Mouse (Mus musculus) left cerebral cortex, postnatal 4 days (tissue): ENCODE measurements around the gene Rnps1. TPM values are rescaled to one million over a fixed set of nuclear protein-coding genes. Genes with fewer than 3 reads are reported as not detected.
A peak's percentile ranks its signal among the peaks of the same experiment; 100 is the strongest.
"Not testable (repeated sequence)": the region's sequence is repeated elsewhere in the genome, so short reads cannot be mapped to it uniquely, and the experiment has no call there.

Experiments
- DNase-seq: peaks from one replicate; pipeline ENCODE4 v3.0.0-alpha.2; 2022
- intact Hi-C: fragments of 180-260 bp; cut with DNase I; formaldehyde crosslinking; loops from one replicate; pipeline ENCODE4 v1.15.1; 2025
- total RNA-seq, 2 experiments: library from RNA; stranded (reverse); gene quantifications; 2 replicates each; pipeline ENCODE4 v1.2.3; 2021

Gene Rnps1
- 100 to 1,000 TPM; 204 to 208 TPM for total RNA-seq

DNA sequence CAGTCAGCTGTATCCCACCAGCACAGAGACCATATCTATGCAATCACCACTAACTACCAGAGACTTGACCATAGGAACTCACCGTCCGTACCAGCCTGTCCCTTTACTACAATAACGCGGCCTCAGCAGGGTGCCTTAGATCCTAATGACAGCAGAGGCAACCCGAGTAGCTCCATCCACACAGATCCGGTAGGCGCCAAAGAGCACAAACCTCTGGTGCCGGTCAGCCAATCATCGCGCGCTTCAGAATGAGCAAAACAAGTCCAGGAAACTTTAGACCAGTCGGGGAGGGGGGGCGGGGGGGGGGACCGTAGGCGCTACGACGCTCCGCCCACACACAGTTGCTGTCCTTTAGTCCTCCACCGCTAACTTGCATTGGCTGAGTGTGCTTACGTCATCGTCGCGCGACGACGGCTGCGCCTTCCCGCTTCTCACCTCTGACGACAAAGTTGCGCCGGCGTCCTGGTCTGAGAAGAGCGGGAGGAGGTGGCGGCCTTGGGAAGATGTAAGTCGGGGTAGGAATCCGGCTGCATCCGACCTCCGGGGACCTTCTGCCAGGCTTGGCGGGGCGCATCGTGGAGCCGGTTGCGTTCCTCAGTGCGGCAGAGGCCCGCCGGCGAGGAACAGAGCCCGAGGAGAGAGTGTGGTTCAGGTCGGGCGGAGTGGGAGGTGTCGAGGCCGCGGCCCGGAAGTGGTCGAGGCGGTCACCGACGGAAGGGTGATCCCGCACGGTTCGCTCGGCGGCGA lies at the start of gene Rnps1:
Rnps1 (plus strand) TSS at position 336 of the 747 bp plus-strand sequence.
- intact Hi-C loops = no loop called here
- DNase-seq = peak; percentile 99

DNA sequence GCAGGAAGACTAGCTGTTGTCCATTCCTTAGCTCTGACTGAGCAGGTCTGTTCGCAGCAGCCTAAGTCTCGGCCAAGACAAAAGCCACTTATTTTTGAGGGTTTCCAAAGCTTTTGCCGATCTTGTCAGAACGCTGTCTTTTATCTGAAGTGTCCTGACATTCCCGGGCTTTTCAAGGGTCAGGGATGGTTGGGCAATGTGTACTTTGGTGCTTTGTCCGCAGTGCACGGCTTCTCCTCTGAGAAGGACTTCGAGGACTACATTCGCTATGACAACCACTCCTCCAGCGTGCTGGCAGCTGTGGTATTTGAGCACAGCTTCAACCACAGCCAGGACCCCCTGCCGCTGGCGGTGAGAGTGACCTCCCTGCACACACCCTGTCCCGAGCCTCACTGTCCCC lies 48.5 kb upstream of the Rnps1 start:
- DNase-seq = no peak
- intact Hi-C loops = no loop called here

DNA sequence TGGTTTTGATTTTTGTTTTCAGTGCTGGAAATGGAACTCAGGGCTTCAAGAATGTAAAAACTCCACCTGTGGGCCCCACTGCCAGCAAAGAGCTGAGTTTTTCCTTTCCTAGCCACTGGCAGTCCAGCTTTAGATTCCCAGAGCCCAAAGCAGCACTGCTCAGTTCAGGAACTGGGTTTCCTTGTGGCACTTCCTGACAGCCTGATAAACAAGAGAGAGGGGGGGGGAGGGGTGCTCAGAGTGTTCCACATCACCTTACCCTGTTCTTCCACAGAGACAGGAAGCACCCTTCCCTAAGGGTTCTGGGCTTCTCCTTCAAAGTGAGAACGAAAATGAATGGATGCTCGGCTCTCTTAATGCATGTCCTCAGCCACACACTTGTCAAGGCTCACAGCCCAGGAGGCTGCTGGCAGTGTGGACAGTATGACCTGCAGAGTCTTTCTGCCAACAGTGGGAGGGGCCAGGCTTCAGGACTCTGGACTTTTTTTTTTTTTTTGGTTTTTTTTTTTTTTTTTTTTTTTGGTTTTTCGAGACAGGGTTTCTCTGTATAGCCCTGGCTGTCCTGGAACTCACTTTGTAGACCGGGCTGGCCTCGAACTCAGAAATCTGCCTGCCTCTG lies 39.2 kb upstream of the Rnps1 start:
- intact Hi-C loops = no loop called here

DNA sequence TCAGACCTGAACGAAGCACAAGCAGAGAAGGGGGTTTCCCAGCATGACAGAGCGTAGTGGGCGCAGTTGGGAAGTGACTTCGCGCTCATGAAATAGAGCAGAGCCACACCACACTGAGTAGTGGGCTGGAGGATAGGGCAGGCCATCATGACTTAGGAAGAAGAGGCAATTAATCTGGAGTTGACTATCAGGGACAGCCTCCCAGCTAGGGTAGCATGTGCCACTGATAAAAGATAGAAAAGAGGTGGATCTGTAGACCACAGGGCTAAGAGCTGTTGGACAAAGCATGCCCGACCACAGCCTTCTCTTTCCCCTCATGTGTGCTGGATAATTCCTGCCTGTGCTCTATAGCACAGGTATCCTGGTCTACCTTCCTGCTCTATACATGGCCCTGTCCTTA lies 38.5 kb upstream of the Rnps1 start:
- intact Hi-C loops = no loop called here

More for the DNA sequence above, 39.2 kb upstream of the Rnps1 start:
- DNase-seq = no peak

DNA sequence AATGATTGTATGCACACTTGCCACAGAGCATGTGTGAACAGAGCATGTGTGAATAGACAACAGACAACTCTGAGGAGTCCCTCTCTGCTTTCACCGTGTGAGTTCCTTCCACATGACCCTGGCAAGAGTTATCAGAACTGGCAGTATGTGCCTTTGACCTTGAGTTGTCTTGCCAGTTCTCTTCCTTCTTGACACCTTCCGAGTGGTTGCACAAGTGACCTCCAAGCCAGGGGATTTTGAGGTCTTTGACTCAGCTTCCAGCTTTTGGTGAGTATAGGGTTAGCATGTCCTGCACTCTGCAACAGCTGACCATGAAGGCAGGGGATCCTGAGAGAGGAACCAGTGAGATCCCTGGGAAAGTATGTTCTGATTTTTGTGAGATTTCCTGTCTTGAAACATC lies 35.9 kb upstream of the Rnps1 start:
- intact Hi-C loops = no loop called here
- DNase-seq = no peak

More for the DNA sequence above, 38.5 kb upstream of the Rnps1 start:
- DNase-seq = no peak

DNA sequence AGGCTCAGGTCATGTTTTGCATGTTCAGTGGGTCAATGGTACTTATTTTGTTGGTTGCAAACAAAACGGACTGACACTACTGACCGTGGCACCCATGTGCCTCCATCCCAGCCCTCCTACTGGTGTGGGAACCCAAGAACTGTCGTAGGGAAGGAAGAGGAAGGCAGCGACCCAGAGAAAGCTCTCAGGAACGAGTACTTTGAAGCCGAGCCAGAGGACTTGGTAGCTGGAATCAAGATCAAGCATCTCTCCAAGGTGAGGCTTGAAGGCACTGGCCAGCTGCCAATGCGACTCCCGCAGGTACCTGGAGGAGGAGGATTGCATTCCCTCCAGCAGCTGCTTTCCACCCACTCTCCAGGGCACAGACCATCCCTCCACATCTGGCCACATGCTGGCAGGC lies 30.6 kb upstream of the Rnps1 start:
- DNase-seq = no peak
- intact Hi-C loops = no loop called here

DNA sequence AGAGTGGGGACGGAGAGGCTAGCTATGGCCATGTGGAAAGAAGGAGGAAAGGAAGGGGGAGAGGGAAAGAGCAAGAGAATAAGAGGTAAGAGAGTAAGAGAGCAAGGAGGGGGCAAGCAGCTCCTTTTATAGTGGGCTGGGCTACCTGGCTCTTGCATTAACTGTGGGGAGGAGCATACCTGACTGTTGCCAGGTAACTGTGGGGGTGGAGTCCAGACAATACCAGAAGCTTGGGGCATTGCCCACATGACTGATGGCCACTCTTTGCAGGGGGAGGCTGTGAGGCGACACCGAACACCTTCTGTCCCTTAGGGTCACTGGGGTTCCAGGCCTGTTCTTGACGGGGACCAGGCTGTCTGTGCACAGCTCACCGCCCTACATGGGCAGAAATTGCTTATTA lies 25.7 kb upstream of the Rnps1 start:
- no peak for DNase-seq
- intact Hi-C loops = no loop called here

DNA sequence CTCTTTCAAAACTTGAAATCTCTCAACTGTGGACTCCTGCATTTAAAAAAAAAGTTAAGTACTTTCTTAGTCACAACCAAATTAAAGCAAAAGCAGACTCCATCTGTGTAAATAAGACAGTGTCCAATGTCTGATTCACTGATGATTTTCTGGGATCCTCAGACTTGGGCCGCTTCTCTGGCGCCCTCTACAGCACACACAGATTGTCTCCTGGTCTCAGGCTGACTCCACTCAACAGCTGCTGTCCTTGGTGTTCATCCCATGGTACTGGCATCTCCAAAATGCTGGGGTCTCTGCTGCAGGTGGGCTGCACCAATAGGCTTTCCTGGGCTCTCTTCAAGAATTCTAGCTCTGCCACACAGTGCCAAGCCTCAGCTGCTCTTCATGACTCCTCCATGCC lies 24.5 kb upstream of the Rnps1 start:
- peak; percentile 50 for DNase-seq
- intact Hi-C loops = loop anchor here (10.0 kb wide), 1 partner anchor 215 kb away; no protein-coding TSS in a partner anchor

DNA sequence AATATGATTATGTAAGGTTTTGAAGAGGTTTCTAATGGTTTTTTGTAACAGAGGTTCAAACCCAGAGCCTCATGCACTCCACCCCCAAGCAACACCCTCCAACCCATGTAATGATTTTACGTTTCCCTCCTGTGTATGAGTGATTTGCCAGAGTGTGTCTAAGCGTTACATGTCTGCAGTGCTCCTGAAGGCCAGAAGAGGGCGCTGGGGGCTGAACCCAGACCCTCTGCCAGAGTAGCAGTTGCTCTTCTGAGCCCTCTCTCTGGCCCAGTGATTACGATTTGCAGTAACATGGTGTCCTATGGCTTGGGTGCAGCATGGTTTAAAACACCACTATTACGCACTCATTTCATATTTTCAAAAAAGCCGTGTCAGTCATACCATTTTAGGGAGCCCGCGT lies 23.2 kb upstream of the Rnps1 start:
- DNase-seq = peak; percentile 24
- intact Hi-C loops = loop anchor here (1.0 to 10.0 kb wide), 2 partner anchors 38 to 216 kb away; no protein-coding TSS in a partner anchor

DNA sequence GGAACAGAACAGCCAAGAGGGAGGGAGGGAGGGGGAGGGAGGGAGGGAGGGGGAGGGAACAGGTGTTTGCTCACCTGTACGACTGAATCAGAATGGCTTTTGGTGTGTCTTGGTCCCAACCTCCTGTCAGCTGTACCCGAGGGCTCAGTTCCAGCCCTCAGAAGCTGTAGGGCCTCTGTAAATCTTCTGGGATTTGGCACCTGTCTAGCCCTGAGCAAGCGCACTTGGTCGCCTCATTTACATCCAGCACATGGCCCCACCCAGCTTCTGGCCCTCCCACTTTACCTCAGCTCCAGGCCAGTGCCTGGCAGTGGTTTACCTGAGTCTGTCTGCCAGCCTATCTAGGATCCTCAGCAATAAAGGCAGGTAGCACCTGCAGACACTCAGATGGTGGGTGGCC lies 20.8 kb upstream of the Rnps1 start:
- intact Hi-C loops = loop anchor here (10.0 kb wide), 1 partner anchor 219 kb away; no protein-coding TSS in a partner anchor
- DNase-seq = no peak

DNA sequence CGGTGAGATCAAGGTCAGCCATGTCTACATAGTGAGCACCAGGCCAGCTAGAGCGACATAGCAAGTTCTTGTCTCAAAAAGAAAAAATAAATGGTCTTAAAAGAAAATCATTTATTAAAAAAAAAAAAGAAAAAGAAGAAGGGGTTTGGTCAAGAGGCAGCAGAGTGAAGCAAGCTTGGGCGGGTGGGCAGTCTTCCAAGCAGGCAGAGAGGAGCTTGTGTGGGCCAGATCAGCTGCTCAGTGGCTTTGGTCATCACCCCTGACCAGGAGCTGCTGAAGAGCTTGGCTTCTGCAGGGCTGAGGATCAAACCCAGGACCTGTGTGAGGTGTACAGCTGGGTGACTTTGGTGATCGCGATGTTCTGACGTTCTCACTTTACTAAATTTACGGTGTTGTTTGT lies 19.9 kb upstream of the Rnps1 start:
- intact Hi-C loops = loop anchor here (10.0 kb wide), 1 partner anchor 220 kb away; no protein-coding TSS in a partner anchor
- DNase-seq = no peak

DNA sequence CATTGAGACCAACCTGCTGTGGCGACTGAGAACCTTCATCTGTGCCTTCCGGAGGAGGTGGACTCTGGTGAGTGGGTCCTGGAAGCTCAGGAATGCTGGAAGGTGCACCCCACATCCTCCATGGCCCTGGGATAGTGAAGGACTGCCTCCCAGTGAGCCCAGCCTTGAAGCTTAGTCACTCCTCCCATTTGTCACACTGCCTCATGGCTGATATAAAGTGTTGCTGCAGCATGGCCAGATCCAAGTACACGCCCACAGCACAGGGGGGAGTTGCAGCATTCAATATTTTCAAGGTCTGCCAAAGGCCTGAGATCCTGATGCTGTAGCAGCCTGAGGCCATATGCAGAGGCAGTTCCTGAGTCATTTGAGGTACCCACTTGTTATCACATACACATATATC lies 12.0 kb upstream of the Rnps1 start:
- no peak for DNase-seq
- intact Hi-C loops = no loop called here

DNA sequence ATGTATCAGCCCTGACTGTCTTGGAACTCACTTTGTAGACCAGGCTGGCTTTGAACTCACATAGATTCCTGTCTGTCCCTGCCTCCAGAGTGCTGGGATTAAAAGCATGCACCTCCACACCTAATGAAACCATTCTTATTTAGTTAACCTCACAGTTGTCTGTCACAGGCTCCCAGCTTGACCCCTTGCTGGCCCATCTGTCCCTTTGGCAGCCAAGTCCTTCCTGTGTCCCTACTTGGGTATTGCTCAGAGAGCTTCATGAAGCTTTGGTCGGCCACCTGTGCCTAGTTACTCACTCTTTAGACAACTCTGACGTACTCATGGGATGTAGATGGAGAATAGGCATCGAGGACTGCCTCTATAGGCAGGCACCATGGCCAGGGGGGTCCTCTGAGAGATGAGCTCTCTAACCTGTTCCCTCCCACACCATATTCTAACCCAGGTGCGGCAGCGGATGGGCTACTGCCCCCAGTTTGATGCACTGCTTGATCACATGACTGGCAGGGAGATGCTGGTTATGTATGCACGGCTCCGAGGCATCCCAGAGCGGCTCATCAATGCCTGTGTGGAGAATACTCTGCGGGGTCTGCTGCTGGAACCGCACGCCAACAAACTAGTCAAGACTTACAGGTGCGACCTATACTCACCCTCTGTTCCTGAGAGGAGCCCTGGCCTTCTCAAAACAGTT lies 7.1 kb upstream of the Rnps1 start:
- no peak for DNase-seq
- intact Hi-C loops = no loop called here

DNA sequence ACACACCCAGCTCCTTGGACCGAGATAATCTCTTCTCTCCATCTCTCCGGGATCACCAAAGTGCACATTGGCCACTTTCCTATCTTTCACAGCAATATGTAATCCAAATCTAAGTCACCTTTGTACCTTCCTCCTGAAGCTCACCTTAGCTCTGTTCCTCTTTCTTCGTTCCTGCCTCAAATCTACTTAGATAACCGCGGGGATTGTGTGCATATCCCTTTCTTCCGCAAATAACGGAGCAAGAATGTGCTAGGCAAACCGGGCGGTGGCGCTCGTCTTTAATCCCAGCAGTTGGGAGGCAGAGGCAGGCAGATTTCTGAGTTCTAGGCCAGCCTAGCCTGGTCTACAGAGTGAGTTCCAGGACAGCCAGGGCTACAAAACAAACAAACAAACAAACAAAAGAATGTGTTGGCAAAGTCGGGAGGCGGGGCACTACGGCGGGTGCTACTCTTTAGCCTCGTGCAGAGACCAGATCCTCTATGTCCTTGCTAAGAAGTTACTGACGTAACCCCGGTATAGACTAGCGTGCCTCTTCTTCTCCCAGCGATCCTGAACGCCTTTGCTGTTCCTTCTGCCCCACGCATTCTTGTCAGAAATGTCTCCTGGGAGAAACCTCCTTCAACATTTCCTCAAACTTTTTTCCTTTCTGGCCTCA lies 681 bp upstream of the Rnps1 start:
- DNase-seq = no peak
- intact Hi-C loops = no loop called here

DNA sequence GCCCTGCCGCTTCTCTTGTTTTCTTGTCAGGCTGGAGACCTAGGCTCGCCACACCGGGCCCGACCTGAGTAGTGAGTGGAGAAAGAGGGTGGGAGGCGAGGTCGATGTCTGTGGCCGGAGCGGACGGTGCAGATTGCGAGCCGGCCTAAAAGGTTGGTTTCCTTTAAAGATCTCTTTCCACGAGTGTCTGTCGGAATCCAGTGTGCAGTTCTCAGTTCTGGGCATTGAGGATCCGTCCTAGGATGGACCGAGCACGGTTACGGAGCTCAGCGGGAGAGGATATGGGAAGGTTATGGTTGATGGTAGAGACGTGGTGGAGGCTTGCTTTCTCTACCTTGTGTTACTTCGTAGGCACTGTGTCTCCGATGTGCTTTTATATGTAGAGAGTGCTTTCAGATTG lies 646 bp downstream of the Rnps1 start:
- intact Hi-C loops = no loop called here

DNA sequence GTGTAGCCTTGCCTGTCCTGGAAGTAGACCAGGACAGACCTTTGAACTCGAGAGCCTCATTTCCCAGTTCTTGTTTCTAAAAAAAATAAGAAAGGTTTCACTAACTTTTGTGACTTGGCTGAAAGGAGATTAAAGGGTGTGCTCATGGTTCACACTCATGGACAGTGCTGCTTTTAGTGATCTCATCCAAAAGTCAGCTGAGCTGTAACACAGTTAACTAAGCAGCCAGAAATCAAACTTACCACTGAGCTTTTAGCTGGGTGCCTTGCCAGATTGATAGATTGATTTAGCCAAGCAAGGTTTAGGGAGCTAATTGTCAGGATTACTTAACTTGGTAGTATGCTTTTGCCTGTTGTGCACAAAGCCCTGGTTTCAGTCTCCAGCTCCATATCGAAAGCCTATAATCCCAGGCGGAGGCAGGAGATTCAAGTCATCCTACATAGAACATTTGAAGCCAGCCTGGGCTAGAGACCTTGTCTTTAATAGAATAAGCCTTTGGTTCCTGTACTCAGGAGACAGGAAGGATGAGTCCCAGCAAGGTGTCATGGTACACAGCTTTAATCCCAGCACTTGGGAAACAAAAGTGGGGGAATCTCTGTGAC lies 1.8 kb downstream of the Rnps1 start:
- intact Hi-C loops = no loop called here
- DNase-seq = no peak

More for the DNA sequence above, 646 bp downstream of the Rnps1 start:
- no peak for DNase-seq

DNA sequence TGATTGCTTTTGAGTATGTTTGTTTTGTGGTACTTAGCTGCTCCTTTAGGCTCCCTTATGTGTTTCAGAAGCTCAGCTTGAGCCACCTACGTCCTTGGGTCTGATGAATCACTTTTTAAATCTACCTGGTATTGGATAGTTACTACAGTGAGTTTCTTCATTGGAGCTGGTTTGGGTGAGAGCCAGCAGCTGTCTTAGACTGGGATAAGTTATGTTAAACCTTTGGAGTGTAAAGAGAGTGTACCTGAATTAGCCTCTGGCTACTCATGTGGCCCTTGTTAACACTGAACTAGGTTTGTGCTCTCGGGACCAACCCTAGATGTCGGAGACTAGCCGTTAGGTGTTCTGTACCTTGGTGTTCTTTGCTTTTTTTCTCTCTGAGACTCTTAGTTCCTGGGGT lies 8.7 kb downstream of the Rnps1 start:
- DNase-seq = no peak
- intact Hi-C loops = no loop called here

DNA sequence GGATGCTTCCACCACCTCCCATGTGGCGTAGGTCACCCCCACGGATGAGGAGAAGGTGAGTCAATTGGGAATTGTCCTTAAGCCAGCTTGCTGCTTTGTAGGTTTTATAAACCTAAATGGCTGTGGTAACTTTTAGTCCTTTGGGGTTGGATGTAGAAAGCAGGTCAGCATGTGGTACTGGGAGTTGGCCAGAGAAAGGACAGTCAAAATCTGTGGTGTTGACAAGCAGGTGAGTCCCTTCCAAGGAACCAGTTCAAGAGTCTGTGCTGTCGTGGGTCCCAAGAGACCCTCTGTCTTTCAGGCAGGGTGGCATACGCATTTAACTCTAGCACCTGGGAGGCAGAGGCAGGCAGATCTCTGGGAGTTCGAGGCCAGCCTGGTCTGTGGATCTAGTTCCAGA lies 10.1 kb downstream of the Rnps1 start:
- DNase-seq = no peak
- intact Hi-C loops = no loop called here

DNA sequence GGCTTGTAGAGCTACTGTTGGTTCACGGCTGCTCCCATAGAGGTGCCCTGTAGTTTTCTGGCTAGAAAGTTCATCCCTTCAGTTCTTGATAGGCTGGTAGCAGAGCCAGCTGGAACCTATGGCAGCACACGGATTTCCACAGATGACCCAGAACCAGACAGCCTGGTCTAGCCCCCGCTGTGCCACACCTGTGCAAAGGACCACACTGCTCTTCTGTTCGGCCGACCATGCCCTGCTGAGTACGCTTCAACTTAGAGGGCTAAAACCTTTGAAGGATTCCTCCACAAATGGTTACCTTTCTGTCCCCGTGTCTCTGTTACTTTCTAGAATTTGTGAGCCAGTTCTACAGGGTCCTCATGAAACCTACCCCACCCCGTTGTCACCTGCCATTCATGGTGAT lies 11.0 kb downstream of the Rnps1 start:
- intact Hi-C loops, DNase-seq: not testable (repeated sequence)

DNA sequence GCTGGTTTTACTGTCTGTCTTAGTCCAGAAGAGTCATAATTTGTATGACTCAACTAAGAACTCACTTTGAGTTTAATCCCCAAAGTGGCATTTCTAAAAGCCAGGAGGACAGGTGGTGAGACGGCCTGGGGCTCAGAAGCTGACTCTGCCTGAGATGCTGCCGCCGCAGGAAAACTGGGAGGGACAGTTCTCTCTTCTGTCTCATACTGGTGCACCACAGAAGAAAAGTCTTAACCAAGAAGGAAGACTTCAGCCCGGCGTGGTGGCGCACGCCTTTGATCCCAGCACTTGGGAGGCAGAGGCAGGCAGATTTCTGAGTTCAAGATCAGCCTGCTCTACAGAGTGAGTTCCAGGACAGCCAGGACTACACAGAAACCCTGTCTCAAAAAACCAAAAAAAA lies 11.5 kb downstream of the Rnps1 start:
- DNase-seq = no peak
- intact Hi-C loops = no loop called here
